Mouse (Mus musculus): Measurements from ENCODE around the gene Pbld1.

DNA sequence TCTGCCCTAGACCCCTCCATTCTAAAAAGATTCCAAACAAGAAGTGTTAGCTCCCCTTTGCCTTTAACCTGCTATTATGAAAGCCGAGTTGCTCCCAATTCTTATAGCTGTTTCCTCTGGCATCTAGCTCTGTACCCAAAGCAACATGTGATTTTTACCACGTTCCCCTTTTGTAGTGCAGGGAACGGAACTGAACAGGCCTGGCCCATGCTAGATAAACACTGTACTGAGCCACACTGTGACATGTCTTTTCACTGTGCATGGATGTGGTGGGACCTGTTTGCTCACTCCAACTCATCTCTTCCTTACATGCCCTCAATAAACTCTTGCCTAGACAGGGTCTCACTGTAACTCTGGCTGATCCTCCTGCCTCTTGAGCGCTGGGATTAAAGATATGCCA, 49.7 kb upstream of the Pbld1 start:
- TF ChIP-seq CTCF (IDR thresholded peaks at IDR 0.05; ENCODE audit: extremely low read depth, insufficient read length, insufficient replicate concordance, low read depth, low read length) (no peak), POLR2A (IDR thresholded peaks at IDR 0.05; ENCODE audit: low read depth, low read length) (no peak)
